Mouse (Mus musculus) liver, embryonic 13.5 days (tissue): ENCODE data around the gene Gm19668. TPM values are rescaled to one million over a fixed set of nuclear protein-coding genes. Genes with fewer than 3 reads are reported as not detected.
A peak's percentile ranks its signal among the peaks of the same experiment; 100 is the strongest.

ENCODE experiments used
- ATAC-seq: fragments of 200-750 bp; cut with Nextera tagmentation; 2 replicates; pipeline ENCODE4 v1.8.0; 2017; ENCODE audit warnings: low read depth, mild to moderate bottlenecking, moderate number of reproducible peaks, moderate library complexity
- DNase-seq: peaks from one replicate; pipeline ENCODE4 v3.0.0; 2022
- H3K27ac ChIP-seq: fragments of 300-500 bp; sonication (generic); 2 replicates; pipeline ENCODE4 v1.5.1; 2015; ENCODE audit warnings: moderate library complexity, mild to moderate bottlenecking, inconsistent platforms
- H3K27me3 ChIP-seq: fragments of 300-500 bp; sonication (generic); 2 replicates; pipeline ENCODE4 v1.6.1; 2015; ENCODE audit warnings: mild to moderate bottlenecking, inconsistent platforms
- H3K36me3 ChIP-seq: fragments of 300-500 bp; sonication (generic); 2 replicates; pipeline ENCODE4 v1.6.1; 2015; ENCODE audit warnings: mild to moderate bottlenecking, inconsistent platforms
- H3K4me1 ChIP-seq: fragments of 300-500 bp; sonication (generic); replicated peaks from 2 replicates; pipeline ENCODE4 v1.6.1; 2015; ENCODE audit warnings: inconsistent platforms
- H3K4me2 ChIP-seq: fragments of 300-500 bp; sonication (generic); 2 replicates; pipeline ENCODE4 v1.6.1; 2015; ENCODE audit warnings: inconsistent platforms, mild to moderate bottlenecking, moderate library complexity
- H3K4me3 ChIP-seq: fragments of 300-500 bp; sonication (generic); replicated peaks from 2 replicates; pipeline ENCODE4 v1.5.1; 2015; ENCODE audit warnings: mild to moderate bottlenecking, inconsistent platforms
- H3K9ac ChIP-seq: fragments of 300-500 bp; sonication (generic); 2 replicates; pipeline ENCODE4 v1.6.1; 2015; ENCODE audit warnings: mild to moderate bottlenecking, inconsistent platforms
- H3K9me3 ChIP-seq: fragments of 300-500 bp; sonication (generic); replicated peaks from 2 replicates; pipeline ENCODE4 v1.6.1; 2016; ENCODE audit warnings: inconsistent platforms
- WGBS: fragments of 180-500 bp; shearing (Covaris S2); methylation state at CpG from one replicate; pipeline ENCODE4 v1.1.7; 2015; ENCODE audit not compliant: insufficient replicate concordance; 5-methylcytosine and 5-hydroxymethylcytosine counted together
- polyA plus RNA-seq: library from polyadenylated mRNA; unstranded; fragments of >200 nt; fragmentation: Nextera tagmentation; extraction: Ambion mirVana; gene quantifications from 2 replicates; pipeline ENCODE4 v1.2.1, GENCODE M21; 2015

Gene Gm19668
- not detected in 2 replicates for polyA plus RNA-seq

- Histone ChIP-seq H3K4me3 (no peak within 1 kb of the TSS), H3K27ac (no peak within 1 kb of the TSS), H3K27me3 (no peaks in the 10 kb centered on the region), H3K4me2 (no peak within 1 kb of the TSS), H3K9me3 (no peaks in the 10 kb centered on the region), H3K9ac (no peak within 1 kb of the TSS), H3K4me1 (no peaks in the 10 kb centered on the region), H3K36me3 (no peaks in the 10 kb centered on the region)
- WGBS = 41% methylated on average over 8 of the region's 8 CpGs
- ATAC-seq (no peak), DNase-seq (no peak)
Measured at GRCm38 (mm10) chr10:77798921-77799508, at the start of gene Gm19668. TSS of gene Gm19668 (minus strand) at chr10:77799133.

GRCm38 (mm10) chr10:77847538-77847937 lies 48.6 kb upstream of the Gm19668 start:
- no peaks in the 10 kb centered on the region for H3K27me3 ChIP-seq
- no peak overlapping the region for H3K4me2 ChIP-seq
- no peaks in the 10 kb centered on the region for H3K36me3 ChIP-seq
- H3K9me3 ChIP-seq = no peaks in the 10 kb centered on the region
- no peak overlapping the region for H3K27ac ChIP-seq
- no peaks in the 10 kb centered on the region for H3K4me1 ChIP-seq
- no peak for DNase-seq
- WGBS = 62% methylated on average over 2 of the region's 2 CpGs
- no peak overlapping the region for H3K9ac ChIP-seq
- no peak overlapping the region for H3K4me3 ChIP-seq
- ATAC-seq = no peak

GRCm38 (mm10) chr10:77846961-77847360 lies 48.0 kb upstream of the Gm19668 start:
- no peaks in the 10 kb centered on the region for H3K27me3 ChIP-seq
- no peak overlapping the region for H3K4me3 ChIP-seq
- no peak for DNase-seq
- H3K4me2 ChIP-seq = no peak overlapping the region
- no peaks in the 10 kb centered on the region for H3K36me3 ChIP-seq
- no peaks in the 10 kb centered on the region for H3K4me1 ChIP-seq
- no peaks in the 10 kb centered on the region for H3K9me3 ChIP-seq
- no peak overlapping the region for H3K9ac ChIP-seq
- ATAC-seq = no peak
- 15% methylated on average over 2 of the region's 2 CpGs for WGBS
- H3K27ac ChIP-seq = no peak overlapping the region

- no peak for ATAC-seq
- no peak within 1 kb of the TSS for H3K9ac ChIP-seq
- H3K4me1 ChIP-seq = no peaks in the 10 kb centered on the region
- no peak within 1 kb of the TSS for H3K27ac ChIP-seq
- H3K36me3 ChIP-seq = no peaks in the 10 kb centered on the region
- H3K4me2 ChIP-seq = no peak within 1 kb of the TSS
- H3K9me3 ChIP-seq = no peaks in the 10 kb centered on the region
- WGBS = 33% methylated on average over 3 of the region's 3 CpGs
- no peak for DNase-seq
- no peak within 1 kb of the TSS for H3K4me3 ChIP-seq
- H3K27me3 ChIP-seq = no peaks in the 10 kb centered on the region
Measured at GRCm38 (mm10) chr10:77846503-77846902, 47.6 kb upstream of the Gm19668 start, which contains the start of gene Gm36176. TSS of gene Gm36176 (plus strand) at chr10:77846803.

- ATAC-seq = no peak
- 52% methylated on average over 6 of the region's 6 CpGs for WGBS
- H3K9me3 ChIP-seq = no peaks in the 10 kb centered on the region
Measured at GRCm38 (mm10) chr10:77839006-77839405, 40.1 kb upstream of the Gm19668 start.

GRCm38 (mm10) chr10:77835647-77836046 lies 36.7 kb upstream of the Gm19668 start, which contains the start of gene Krtap10-10:
TSS of gene Krtap10-10 (plus strand) at chr10:77835947.
- no peak within 1 kb of the TSS for H3K4me3 ChIP-seq
- H3K9me3 ChIP-seq = no peaks in the 10 kb centered on the region
- 53% methylated on average over 9 of the region's 9 CpGs for WGBS
- H3K4me2 ChIP-seq = no peak within 1 kb of the TSS
- no peaks in the 10 kb centered on the region for H3K36me3 ChIP-seq
- H3K27me3 ChIP-seq = no peaks in the 10 kb centered on the region
- no peak for ATAC-seq
- no peak within 1 kb of the TSS for H3K27ac ChIP-seq
- H3K4me1 ChIP-seq = no peaks in the 10 kb centered on the region
- DNase-seq = no peak
- H3K9ac ChIP-seq = no peak within 1 kb of the TSS

More at GRCm38 (mm10) chr10:77839006-77839405, 40.1 kb upstream of the Gm19668 start:
- H3K9ac ChIP-seq = no peak overlapping the region
- DNase-seq = no peak
- no peaks in the 10 kb centered on the region for H3K36me3 ChIP-seq
- no peak overlapping the region for H3K4me2 ChIP-seq
- no peak overlapping the region for H3K4me3 ChIP-seq
- H3K27ac ChIP-seq = no peak overlapping the region
- H3K27me3 ChIP-seq = no peaks in the 10 kb centered on the region
- H3K4me1 ChIP-seq = no peaks in the 10 kb centered on the region

- H3K27ac ChIP-seq = no peak within 1 kb of the TSS
- no peak within 1 kb of the TSS for H3K4me3 ChIP-seq
- H3K4me1 ChIP-seq = no peaks in the 10 kb centered on the region
- DNase-seq = no peak
- H3K36me3 ChIP-seq = no peaks in the 10 kb centered on the region
- no peak within 1 kb of the TSS for H3K4me2 ChIP-seq
- no peak for ATAC-seq
- no peaks in the 10 kb centered on the region for H3K27me3 ChIP-seq
- no peaks in the 10 kb centered on the region for H3K9me3 ChIP-seq
- no peak within 1 kb of the TSS for H3K9ac ChIP-seq
- WGBS = 61% methylated on average over 6 of the region's 6 CpGs
Measured at GRCm38 (mm10) chr10:77826951-77827350, 28.0 kb upstream of the Gm19668 start, which contains the start of gene Krtap10-4. TSS of gene Krtap10-4 (minus strand) at chr10:77827095.

GRCm38 (mm10) chr10:77819203-77819602 lies 20.3 kb upstream of the Gm19668 start:
- ATAC-seq = no peak
- 45% methylated on average over 4 of the region's 4 CpGs for WGBS
- Histone ChIP-seq H3K4me3 (no peak overlapping the region), H3K27ac (no peak overlapping the region), H3K4me2 (no peak overlapping the region), H3K9ac (no peak overlapping the region), H3K9me3 (no peaks in the 10 kb centered on the region), H3K27me3 (no peaks in the 10 kb centered on the region), H3K4me1 (no peaks in the 10 kb centered on the region), H3K36me3 (no peaks in the 10 kb centered on the region)
- no peak for DNase-seq

GRCm38 (mm10) chr10:77818523-77818922 lies 19.6 kb upstream of the Gm19668 start:
- Histone ChIP-seq H3K9ac (no peak overlapping the region), H3K4me2 (no peak overlapping the region), H3K9me3 (no peaks in the 10 kb centered on the region), H3K27me3 (no peaks in the 10 kb centered on the region), H3K4me3 (no peak overlapping the region), H3K4me1 (no peaks in the 10 kb centered on the region), H3K27ac (no peak overlapping the region), H3K36me3 (no peaks in the 10 kb centered on the region)
- ATAC-seq = 0 out of 2 replicates have a peak, but pooled peaks have one; percentile 29
- no peak for DNase-seq
- WGBS = 84% methylated on average over 4 of the region's 4 CpGs

- Histone ChIP-seq H3K36me3 (no peaks in the 10 kb centered on the region), H3K9ac (no peak overlapping the region), H3K4me1 (no peaks in the 10 kb centered on the region), H3K27me3 (no peaks in the 10 kb centered on the region), H3K9me3 (no peaks in the 10 kb centered on the region), H3K4me3 (no peak overlapping the region), H3K4me2 (no peak overlapping the region), H3K27ac (no peak overlapping the region)
- 24% methylated on average over 5 of the region's 5 CpGs for WGBS
- ATAC-seq (no peak), DNase-seq (peak; percentile 9)
Measured at GRCm38 (mm10) chr10:77815514-77815913, 16.6 kb upstream of the Gm19668 start.

- no peak for ATAC-seq
- no peaks in the 10 kb centered on the region for H3K9me3 ChIP-seq
- WGBS = 29% methylated on average over 4 of the region's 4 CpGs
- H3K9ac ChIP-seq = no peak within 1 kb of the TSS
- H3K27ac ChIP-seq = no peak within 1 kb of the TSS
- no peaks in the 10 kb centered on the region for H3K36me3 ChIP-seq
- H3K4me2 ChIP-seq = no peak within 1 kb of the TSS
- H3K4me1 ChIP-seq = no peaks in the 10 kb centered on the region
- no peak within 1 kb of the TSS for H3K4me3 ChIP-seq
- no peak for DNase-seq
- no peaks in the 10 kb centered on the region for H3K27me3 ChIP-seq
Measured at GRCm38 (mm10) chr10:77814382-77814781, 15.4 kb upstream of the Gm19668 start, which contains the start of gene Gm2696. TSS of gene Gm2696 (plus strand) at chr10:77814682.

GRCm38 (mm10) chr10:77811743-77812142 lies 12.8 kb upstream of the Gm19668 start, which contains the start of gene Gm9507:
TSS of gene Gm9507 (minus strand) at chr10:77811843.
- Histone ChIP-seq H3K36me3 (no peaks in the 10 kb centered on the region), H3K9ac (no peak within 1 kb of the TSS)

More at GRCm38 (mm10) chr10:77811743-77812142, 12.8 kb upstream of the Gm19668 start, which contains the start of gene Gm9507:
- Histone ChIP-seq H3K9me3 (no peaks in the 10 kb centered on the region), H3K27me3 (no peaks in the 10 kb centered on the region), H3K4me1 (no peaks in the 10 kb centered on the region), H3K27ac (no peak within 1 kb of the TSS), H3K4me3 (no peak within 1 kb of the TSS), H3K4me2 (no peak within 1 kb of the TSS)
- no peak for DNase-seq
- 62% methylated on average over 5 of the region's 5 CpGs for WGBS
- no peak for ATAC-seq
